Mouse (Mus musculus) stomach, embryonic 14.5 days (tissue): ENCODE data around the gene Rab6b. TPM values are rescaled to one million over a fixed set of nuclear protein-coding genes. Genes with fewer than 3 reads are reported as not detected.
A peak's percentile ranks its signal among the peaks of the same experiment; 100 is the strongest.

Experiments used
- ATAC-seq: fragments of 200-750 bp; cut with Nextera tagmentation; 2 replicates; pipeline ENCODE4 v1.8.0; 2017; ENCODE audit warnings: low read depth, moderate TSS enrichment; ENCODE audit not compliant: insufficient number of reproducible peaks, insufficient read depth, low FRiP score
- H3K27ac ChIP-seq: fragments of 300-500 bp; sonication (generic); 2 replicates; pipeline ENCODE4 v1.5.1; 2014; ENCODE audit warnings: mild to moderate bottlenecking, low read length, moderate library complexity, mixed read lengths
- H3K27me3 ChIP-seq: fragments of 300-500 bp; sonication (generic); 2 replicates; pipeline ENCODE4 v1.6.1; 2014; ENCODE audit warnings: low read length, control low read depth, mixed read lengths; ENCODE audit not compliant: control insufficient read depth, insufficient read depth
- H3K36me3 ChIP-seq: fragments of 300-500 bp; sonication (generic); 2 replicates; pipeline ENCODE4 v1.6.1; 2014; ENCODE audit warnings: mild to moderate bottlenecking, control low read depth, low read length, moderate library complexity, mixed read lengths; ENCODE audit not compliant: control insufficient read depth, insufficient read depth
- H3K4me1 ChIP-seq: fragments of 300-500 bp; sonication (generic); 2 replicates; pipeline ENCODE4 v1.6.1; 2014; ENCODE audit warnings: low read length, control low read depth, mixed read lengths; ENCODE audit not compliant: control insufficient read depth, insufficient read depth
- H3K4me2 ChIP-seq: fragments of 300-500 bp; sonication (generic); replicated peaks from 2 replicates; pipeline ENCODE4 v1.6.1; 2014; ENCODE audit warnings: low read depth, low read length, control low read depth
- H3K4me3 ChIP-seq: fragments of 300-500 bp; sonication (generic); 2 replicates; pipeline ENCODE4 v1.5.1; 2014; ENCODE audit warnings: low read depth, low read length, control low read depth
- H3K9ac ChIP-seq: fragments of 300-500 bp; sonication (generic); replicated peaks from 2 replicates; pipeline ENCODE4 v1.6.1; 2014; ENCODE audit warnings: low read depth, mild to moderate bottlenecking, control low read depth, low read length, moderate library complexity, mixed read lengths
- H3K9me3 ChIP-seq: fragments of 300-500 bp; sonication (generic); 2 replicates; pipeline ENCODE4 v1.6.1; 2016; ENCODE audit warnings: low read depth, low read length, control low read depth; ENCODE audit not compliant: control insufficient read depth
- WGBS: fragments of 180-500 bp; shearing (Covaris S2); extraction: QIAGEN DNeasy Blood & Tissue Kit; methylation state at CpG from one replicate; pipeline ENCODE4 v1.1.7; 2014; 5-methylcytosine and 5-hydroxymethylcytosine counted together
- polyA plus RNA-seq: library from polyadenylated mRNA; unstranded; fragments of >200 nt; fragmentation: Nextera tagmentation; extraction: Ambion mirVana; gene quantifications from 2 replicates; pipeline ENCODE4 v1.2.1, GENCODE M21; 2014

The Rab6b gene
- polyA plus RNA-seq, 1 experiment from 2014 or later = 6.1 TPM

- no peak for ATAC-seq
- H3K27me3 ChIP-seq = no peaks in the 10 kb centered on the region
- H3K9me3 ChIP-seq = no peaks in the 10 kb centered on the region
- H3K9ac ChIP-seq = no peak overlapping the region
- WGBS = 87% methylated on average over 16 of the region's 16 CpGs
- no peaks in the 10 kb centered on the region for H3K4me1 ChIP-seq
- H3K4me3 ChIP-seq = no peak overlapping the region
- no peaks in the 10 kb centered on the region for H3K36me3 ChIP-seq
- H3K27ac ChIP-seq = no peak overlapping the region
- H3K4me2 ChIP-seq = no peak overlapping the region
Measured at GRCm38 (mm10) chr9:103227760-103228159, 116.2 kb downstream of the Rab6b start.

- Histone ChIP-seq H3K4me1 (no peaks in the 10 kb centered on the region), H3K9ac (no peak overlapping the region), H3K36me3 (no peaks in the 10 kb centered on the region), H3K4me3 (no peak overlapping the region), H3K9me3 (no peaks in the 10 kb centered on the region), H3K27ac (no peak overlapping the region), H3K4me2 (no peak overlapping the region), H3K27me3 (no peaks in the 10 kb centered on the region)
- 76% methylated on average over 13 of the region's 13 CpGs for WGBS
- ATAC-seq = no peak
Measured at GRCm38 (mm10) chr9:103228370-103229003, 116.9 kb downstream of the Rab6b start.

GRCm38 (mm10) chr9:103229037-103229867 lies 117.7 kb downstream of the Rab6b start:
- H3K4me1 ChIP-seq = no peaks in the 10 kb centered on the region
- H3K9ac ChIP-seq = no peak overlapping the region
- no peak for ATAC-seq
- no peaks in the 10 kb centered on the region for H3K27me3 ChIP-seq
- H3K9me3 ChIP-seq = no peaks in the 10 kb centered on the region
- WGBS = 78% methylated on average over 15 of the region's 15 CpGs
- H3K4me2 ChIP-seq = no peak overlapping the region
- H3K36me3 ChIP-seq = no peaks in the 10 kb centered on the region
- H3K27ac ChIP-seq = no peak overlapping the region
- no peak overlapping the region for H3K4me3 ChIP-seq

DNA sequence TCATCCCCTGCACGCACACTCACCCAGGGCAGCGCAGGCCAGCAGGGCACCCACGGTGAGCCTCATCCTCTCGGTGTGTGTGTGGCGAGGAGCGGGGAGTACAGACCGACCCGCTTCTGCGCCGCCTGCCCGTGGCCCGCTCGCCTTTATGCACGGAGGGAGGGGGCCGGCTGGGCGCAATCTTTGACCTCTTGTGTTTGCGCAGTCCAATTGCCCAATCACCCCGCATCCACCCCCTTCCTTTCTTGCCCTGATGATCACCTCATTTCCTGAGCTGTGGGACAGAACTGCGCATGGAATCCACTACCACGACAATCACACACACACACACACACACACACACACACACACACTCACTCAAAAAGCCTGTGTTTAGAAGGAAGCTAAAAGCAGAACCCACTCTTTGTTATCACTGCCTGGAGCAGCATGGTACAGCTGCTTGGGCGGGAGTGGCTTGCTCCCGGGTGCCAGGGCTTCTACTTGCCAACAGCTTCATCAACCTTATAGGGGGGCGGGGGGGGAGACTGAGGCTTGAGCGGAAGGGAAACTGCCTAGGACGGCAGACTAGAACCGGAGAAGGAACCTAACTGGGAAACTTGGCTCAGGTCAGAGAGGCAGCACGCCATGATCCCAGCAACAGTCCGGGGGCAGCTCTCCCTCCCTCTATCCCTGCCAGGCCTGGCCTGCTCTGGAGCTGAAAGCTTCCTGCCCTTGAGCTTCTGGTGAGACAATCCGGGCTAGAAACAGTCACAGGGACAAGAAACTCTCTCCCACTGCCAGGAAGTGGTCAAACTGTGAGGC lies 118.8 kb downstream of the Rab6b start, which contains the start of the genes Gm20425 and Trf:
Gene Gm20425 (minus strand): TSS at position 157 of the 801 bp plus-strand sequence.
Gene Trf (minus strand): TSS at position 294 of the 801 bp plus-strand sequence.
- Histone ChIP-seq H3K27ac (peak within 1 kb of the TSS; percentile 4; the same call in 1 of the 2 replicates), H3K36me3 (no peaks in the 10 kb centered on the region), H3K27me3 (no peaks in the 10 kb centered on the region), H3K9me3 (no peaks in the 10 kb centered on the region), H3K4me2 (peak within 1 kb of the TSS; percentile 25), H3K4me1 (no peaks in the 10 kb centered on the region), H3K9ac (no peak within 1 kb of the TSS), H3K4me3 (no peak within 1 kb of the TSS)
- peak; percentile 29; the same call in 1 of the 2 replicates for ATAC-seq
- 53% methylated on average over 27 of the region's 29 CpGs for WGBS

- no peak overlapping the region for H3K4me3 ChIP-seq
- H3K27ac ChIP-seq = no peak overlapping the region
- no peaks in the 10 kb centered on the region for H3K27me3 ChIP-seq
- no peak for ATAC-seq
- no peaks in the 10 kb centered on the region for H3K9me3 ChIP-seq
- WGBS = 91% methylated on average over 7 of the region's 7 CpGs
- H3K9ac ChIP-seq = no peak overlapping the region
- no peaks in the 10 kb centered on the region for H3K4me1 ChIP-seq
- no peak overlapping the region for H3K4me2 ChIP-seq
- H3K36me3 ChIP-seq = no peaks in the 10 kb centered on the region
Measured at GRCm38 (mm10) chr9:103232232-103233005, 120.8 kb downstream of the Rab6b start.

DNA sequence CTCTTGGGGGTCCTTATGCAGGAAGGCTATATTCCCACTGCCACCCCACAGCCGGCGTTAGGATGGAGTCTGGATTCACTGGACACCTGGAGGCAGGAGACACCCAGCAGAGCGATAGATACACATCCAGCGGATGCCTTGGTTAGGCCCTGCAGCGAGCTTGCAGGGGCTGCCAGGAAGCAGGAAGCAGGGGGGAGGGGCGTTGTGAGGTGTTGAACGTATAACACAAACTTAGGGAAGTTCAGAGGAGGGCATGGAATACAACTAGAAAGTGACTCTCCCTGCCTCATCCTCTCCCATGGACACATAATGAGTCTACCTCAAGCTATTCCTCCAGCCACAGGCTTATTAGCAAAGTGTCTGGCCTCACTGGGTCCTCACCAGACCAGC lies 121.4 kb downstream of the Rab6b start:
- no peaks in the 10 kb centered on the region for H3K9me3 ChIP-seq
- no peak overlapping the region for H3K27ac ChIP-seq
- H3K9ac ChIP-seq = no peak overlapping the region
- WGBS = 58% methylated on average over 7 of the region's 7 CpGs
- ATAC-seq = no peak
- no peaks in the 10 kb centered on the region for H3K4me1 ChIP-seq
- no peak overlapping the region for H3K4me3 ChIP-seq
- no peak overlapping the region for H3K4me2 ChIP-seq
- no peaks in the 10 kb centered on the region for H3K27me3 ChIP-seq
- no peaks in the 10 kb centered on the region for H3K36me3 ChIP-seq

GRCm38 (mm10) chr9:103234059-103234458 lies 122.5 kb downstream of the Rab6b start:
- Histone ChIP-seq H3K9me3 (no peaks in the 10 kb centered on the region), H3K27ac (no peak overlapping the region)
- no peak for ATAC-seq

More at GRCm38 (mm10) chr9:103234059-103234458, 122.5 kb downstream of the Rab6b start:
- H3K27me3 ChIP-seq = no peaks in the 10 kb centered on the region
- H3K36me3 ChIP-seq = no peaks in the 10 kb centered on the region
- H3K4me3 ChIP-seq = no peak overlapping the region
- 77% methylated on average over 7 of the region's 7 CpGs for WGBS
- no peak overlapping the region for H3K4me2 ChIP-seq
- no peak overlapping the region for H3K9ac ChIP-seq
- H3K4me1 ChIP-seq = no peaks in the 10 kb centered on the region
